Mouse (Mus musculus) gastrocnemius, postnatal 36 days (tissue): Measurements from ENCODE around the gene Gabrg3. TPM values are rescaled to one million over a fixed set of nuclear protein-coding genes. Genes with fewer than 3 reads are reported as not detected.
"Not testable (repeated sequence)": the region's sequence is repeated elsewhere in the genome, so short reads cannot be mapped to it uniquely, and the experiment has no call there.

Experiments
- DNase-seq, 2 experiments: peaks; one replicate each; pipeline ENCODE4 v3.0.0; 2022
- intact Hi-C: fragments of 180-260 bp; cut with DNase I; formaldehyde crosslinking; loops from one replicate; pipeline ENCODE4 v1.15.1; 2025
- total RNA-seq, 2 experiments: library from RNA; stranded (reverse); gene quantifications; 2 replicates each; pipeline ENCODE4 v1.2.3; 2021

Gene Gabrg3
- total RNA-seq, 2 experiments from 2014 or later = not detected

DNA sequence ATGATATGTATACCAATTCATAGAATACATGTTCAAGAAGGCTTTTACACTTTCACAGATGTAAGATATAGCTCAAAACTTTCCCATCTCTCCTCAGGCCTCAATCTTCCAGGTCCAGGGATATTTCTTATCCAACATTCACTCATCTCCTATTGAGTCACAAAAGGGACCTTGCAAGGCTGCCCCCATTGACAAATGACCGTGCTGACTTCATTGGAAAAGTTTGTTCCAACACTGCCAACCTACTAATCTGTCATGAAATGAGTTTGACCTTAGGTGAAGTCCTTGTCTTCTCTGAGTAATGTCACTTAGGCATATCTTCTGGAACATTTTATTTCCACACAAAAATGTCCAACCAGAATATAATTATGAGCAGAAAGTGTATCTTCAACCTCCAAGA is 64.9 kb downstream of the Gabrg3 start:
- no peak for DNase-seq
- intact Hi-C loops = no loop called here

DNA sequence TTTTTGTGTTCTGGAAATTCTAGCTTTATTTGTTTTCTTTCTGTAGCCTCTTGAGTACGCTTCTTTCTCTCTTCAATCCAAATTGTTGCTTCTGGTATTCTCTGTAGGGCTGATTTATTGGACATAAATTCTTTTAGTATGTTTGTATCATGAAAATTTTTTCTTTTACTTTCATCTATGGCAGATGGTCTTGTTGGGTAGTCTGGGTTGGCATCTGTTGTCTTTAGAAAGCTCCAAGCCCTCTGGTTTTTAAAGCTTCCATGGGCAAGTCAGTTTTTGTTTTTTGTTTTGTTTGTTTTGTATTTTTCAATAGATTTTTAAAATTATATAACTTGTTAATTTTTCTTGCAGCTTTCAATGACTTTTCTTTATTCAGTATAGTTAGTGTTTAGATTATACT is 72.0 kb downstream of the Gabrg3 start:
- no peak for DNase-seq
- intact Hi-C loops = no loop called here

GRCm38 (mm10) chr7:57312018-57312417 is 75.0 kb downstream of the Gabrg3 start:
- no peak for DNase-seq
- intact Hi-C loops = no loop called here

DNA sequence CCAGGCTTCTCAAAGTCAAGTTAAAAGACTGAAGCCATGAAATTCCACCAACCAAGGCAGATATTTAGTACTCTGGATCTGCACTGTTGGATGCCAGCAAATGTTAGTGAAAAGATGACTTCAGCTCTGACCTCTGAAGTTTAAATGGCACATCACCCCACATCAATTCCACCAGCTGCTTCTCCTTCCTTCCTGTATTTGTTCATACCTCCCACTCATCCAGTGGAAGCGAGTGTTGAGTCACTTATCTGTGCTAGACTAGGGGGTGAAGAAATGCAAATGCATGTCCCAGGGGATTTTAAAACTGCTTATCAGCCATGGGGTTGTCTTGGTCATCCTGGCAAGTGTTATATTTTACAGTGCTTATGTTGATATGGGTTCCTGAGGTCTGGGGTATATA is 79.7 kb downstream of the Gabrg3 start:
- intact Hi-C loops = no loop called here
- DNase-seq = no peak

GRCm38 (mm10) chr7:57296639-57297038 is 90.3 kb downstream of the Gabrg3 start:
- DNase-seq = no peak
- intact Hi-C loops = no loop called here

- DNase-seq = no peak
These were observed 92.9 kb downstream of the Gabrg3 start for GRCm38 (mm10) chr7:57294127-57294526.

DNA sequence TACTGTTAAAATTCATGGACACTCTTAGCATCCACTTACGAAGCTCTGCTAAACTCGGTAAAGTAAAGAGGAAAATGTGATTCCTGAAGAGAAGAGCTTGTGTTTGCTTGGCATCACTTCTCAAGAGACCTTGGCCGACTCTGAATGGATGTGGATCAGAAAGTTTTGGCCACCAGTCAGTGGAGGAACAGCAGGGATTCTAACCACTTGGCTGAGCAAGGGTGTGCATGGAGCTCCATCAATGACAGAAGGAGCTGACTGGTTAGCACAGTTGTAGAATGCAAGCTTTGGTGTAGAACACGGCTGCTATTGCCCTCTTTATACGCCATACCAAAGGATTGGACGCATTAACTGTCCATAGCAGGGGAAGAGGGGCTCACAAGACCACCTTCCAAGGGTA is 93.4 kb downstream of the Gabrg3 start:
- no peak for DNase-seq
- intact Hi-C loops = no loop called here

More at GRCm38 (mm10) chr7:57294127-57294526, 92.9 kb downstream of the Gabrg3 start:
- intact Hi-C loops = no loop called here

DNA sequence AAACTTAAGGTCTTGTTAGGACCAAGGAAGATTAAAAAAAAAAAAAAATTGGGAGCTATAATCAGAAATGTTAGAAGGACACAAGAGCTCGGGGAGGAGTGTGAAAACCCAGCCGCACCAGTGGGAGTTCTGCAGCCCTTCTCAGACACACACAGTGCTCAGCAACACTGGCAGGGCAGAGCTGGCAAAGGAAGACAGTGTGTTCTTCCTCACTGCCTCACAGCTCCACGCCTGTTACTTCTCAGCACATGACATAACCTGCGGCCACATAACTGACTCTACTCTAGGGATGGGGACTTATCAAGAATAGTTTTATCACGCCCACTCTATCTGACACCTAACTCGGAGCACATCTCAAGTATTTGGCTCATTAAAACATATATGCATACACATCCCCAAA is 103.8 kb downstream of the Gabrg3 start:
- no peak for DNase-seq
- intact Hi-C loops = no loop called here

GRCm38 (mm10) chr7:57278841-57279240 is 108.1 kb downstream of the Gabrg3 start:
- intact Hi-C loops = loop anchor here (10.0 kb wide), 1 partner anchor 56 kb away; no protein-coding TSS in a partner anchor
- DNase-seq = no peak

DNA sequence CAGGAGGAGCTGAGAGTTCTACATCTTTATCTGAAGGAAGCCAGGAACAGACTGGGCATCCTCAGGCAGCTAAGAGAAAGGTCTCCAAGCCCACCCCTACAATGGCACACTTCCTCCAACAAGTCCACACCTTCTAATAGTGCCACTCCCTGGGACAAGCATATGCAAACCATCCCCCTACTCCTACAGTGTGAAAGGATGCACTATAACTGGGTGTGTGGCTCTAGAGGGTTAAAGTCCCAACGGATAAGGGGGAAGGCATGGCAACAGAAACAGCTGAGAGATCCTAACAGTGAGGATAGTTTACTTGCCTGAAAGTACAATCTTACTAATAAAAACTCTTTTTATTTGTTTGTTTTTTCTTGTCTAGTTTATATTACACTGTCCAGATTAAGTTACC is 126.8 kb downstream of the Gabrg3 start:
- no peak for DNase-seq

DNA sequence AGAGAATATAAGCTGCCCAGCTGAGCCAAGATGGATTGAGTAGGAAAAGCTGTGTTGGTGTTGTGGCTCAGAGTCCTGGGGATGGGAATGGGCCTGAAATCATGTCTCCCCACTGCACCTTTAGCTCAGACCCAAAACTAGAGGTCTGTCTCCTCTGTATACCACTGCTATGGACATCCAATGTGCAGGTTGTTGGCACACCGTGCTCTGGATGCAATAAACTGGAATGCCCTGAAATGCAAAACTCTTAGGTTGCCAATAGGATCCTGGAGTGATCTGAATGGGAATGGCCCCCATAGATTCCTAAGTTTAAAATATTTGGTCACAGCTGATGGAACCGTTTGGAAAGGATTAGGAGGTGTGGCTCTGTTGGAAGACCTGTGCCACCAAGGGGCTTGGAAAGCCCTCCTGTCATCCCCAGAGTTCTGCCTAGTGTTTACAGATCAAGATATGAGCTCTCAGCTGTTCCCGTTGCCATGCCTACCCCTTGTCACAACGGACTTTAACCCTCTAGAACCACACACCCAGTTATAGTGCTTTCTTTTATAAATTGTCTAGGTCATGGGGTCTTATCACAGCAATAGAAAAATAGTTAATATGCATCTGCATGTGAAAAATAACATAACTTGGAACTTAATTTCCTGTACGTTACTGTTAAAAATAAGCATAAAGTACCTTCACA is 128.0 kb downstream of the Gabrg3 start:
- DNase-seq = no peak
- intact Hi-C loops = no loop called here

More for the DNA sequence above, 126.8 kb downstream of the Gabrg3 start:
- intact Hi-C loops = no loop called here

DNA sequence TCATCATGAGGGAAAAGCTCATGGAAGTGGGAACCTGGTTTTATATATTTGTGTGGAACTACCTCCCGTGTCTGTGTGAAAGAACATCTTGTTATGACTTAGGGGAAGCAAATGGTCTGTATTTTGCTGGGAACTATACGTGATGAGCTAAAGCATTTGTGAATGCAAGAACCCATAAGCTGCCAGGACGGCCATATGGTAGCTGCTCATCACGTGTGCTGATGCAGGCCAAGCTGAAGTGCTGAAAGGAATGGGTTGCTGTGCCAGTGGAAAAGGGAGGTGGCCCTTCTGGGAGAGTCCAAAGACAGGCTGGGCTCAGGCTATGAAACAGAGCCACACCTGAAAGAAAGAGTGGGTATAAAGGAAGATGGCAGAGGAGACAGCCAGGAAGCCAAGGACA is 143.0 kb downstream of the Gabrg3 start:
- DNase-seq = no peak
- intact Hi-C loops = no loop called here

- intact Hi-C loops = no loop called here
- DNase-seq = no peak
These were observed 172.9 kb downstream of the Gabrg3 start for GRCm38 (mm10) chr7:57214119-57214518.

GRCm38 (mm10) chr7:57186015-57186414 is 201.0 kb downstream of the Gabrg3 start:
- intact Hi-C loops = no loop called here
- no peak for DNase-seq

DNA sequence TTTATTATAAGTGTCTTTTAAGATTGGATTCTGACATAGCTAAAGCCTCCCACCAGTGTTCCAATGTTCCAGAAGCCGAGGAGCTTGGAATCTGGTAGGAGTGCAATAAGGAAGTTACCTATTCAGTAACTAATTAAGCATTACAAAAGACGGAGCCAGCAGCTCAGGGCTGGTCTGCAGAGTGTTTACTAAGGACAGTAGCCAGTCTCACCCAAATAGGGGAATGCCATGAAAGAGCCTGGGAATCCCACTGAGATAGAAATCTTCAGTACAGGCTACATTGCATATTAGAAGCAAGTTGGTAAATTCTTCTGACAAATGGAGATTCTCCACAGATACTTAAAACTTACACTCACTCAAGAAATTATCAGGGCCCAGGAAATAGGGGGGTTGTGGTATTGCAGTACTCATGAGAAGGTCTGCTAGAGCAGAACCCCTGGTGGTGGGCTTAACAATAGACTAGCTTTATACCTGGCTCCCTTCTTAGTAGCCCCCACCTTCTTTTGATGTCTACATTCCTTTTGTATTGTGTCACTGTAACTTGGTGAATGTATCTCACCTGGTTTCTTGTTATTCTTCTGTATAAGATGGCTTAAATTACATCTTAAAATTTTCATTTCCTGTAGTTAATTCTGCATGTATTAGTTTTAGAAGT is 211.0 kb downstream of the Gabrg3 start:
- intact Hi-C loops, DNase-seq: not testable (repeated sequence)

DNA sequence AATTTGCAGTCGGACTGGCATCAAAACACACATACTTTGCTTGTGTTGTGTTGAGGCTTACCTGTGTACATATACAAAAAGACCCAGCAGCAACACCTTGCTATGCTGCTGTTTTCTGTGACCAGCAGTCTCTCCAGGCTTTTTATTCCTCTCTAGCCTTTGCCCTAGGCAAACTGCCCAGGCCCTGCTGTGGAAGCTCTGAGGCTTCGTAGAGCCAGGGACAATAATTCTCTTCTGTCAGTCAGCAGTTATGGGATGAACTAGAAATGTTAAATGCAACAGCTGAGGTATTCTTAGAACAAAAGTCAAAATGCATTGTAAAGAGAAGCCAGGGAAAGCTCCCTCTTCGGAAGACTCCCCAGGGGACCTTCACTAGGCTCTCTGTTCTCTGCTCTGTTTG is 220.1 kb downstream of the Gabrg3 start:
- no peak for DNase-seq
- intact Hi-C loops = no loop called here

DNA sequence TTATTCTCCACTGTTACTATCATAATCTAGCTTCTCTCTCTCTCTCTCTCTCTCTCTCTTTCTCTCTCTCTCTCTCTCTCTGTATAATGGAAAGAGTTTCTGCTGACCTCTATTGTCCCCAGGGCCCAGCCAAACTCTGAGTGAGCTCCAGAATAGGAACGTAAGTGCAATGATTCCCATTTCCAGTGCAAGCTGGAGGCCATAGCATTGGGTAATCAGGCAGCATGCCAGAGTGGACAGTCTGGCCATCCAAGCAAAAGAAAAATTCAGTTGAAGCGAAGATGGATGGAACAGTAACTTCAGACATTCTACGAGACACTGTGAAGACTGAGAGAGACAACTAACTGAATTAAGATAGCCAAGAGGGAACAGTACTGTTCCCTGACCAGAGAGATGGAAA is 228.8 kb downstream of the Gabrg3 start:
- intact Hi-C loops = no loop called here

GRCm38 (mm10) chr7:57153743-57154142 is 233.2 kb downstream of the Gabrg3 start:
- intact Hi-C loops = no loop called here
- DNase-seq = no peak

More for the DNA sequence above, 228.8 kb downstream of the Gabrg3 start:
- peak in 1 of 2 experiments; percentile 7 for DNase-seq

DNA sequence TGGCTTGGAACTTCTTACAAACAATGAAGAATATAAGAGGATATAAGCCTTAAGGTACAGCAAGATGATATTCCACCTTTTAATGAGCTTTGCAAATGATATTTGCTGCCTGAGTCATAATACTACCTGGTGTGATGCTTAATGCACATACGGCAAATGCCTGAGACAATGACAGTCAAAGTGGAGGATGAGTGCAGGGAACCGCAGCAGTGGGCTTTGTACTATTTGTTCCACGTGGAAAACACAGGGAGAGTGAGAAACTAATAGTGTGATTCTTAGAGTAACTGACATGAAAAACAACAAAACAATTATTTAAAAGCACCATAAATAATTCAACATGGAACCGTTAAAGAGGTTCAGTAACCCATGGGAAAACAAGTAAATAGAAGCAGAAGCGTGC is 236.2 kb downstream of the Gabrg3 start:
- intact Hi-C loops = no loop called here

GRCm38 (mm10) chr7:57138072-57138704 is 248.8 kb downstream of the Gabrg3 start:
- intact Hi-C loops = no loop called here

More for the DNA sequence above, 236.2 kb downstream of the Gabrg3 start:
- no peak for DNase-seq

DNA sequence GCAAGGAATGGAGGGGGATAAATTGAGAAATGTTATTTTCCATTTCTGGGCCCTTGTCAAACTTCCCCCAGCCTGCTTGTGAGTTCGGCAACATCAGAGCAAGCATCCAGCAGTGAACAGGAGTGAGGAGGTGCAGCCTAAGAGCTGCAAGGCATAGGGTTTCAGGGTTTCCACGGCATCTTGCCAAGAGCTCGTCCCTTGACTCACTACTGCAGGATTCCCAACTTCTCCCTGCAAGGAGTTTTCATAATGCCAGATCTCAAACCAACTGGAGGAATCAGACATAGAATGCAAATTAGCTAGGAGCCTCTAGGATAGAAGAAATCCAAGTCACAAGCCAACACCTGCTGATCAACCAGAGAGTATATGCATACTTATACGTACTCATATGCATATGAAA is 254.0 kb downstream of the Gabrg3 start:
- intact Hi-C loops = no loop called here
- no peak for DNase-seq

More at GRCm38 (mm10) chr7:57138072-57138704, 248.8 kb downstream of the Gabrg3 start:
- no peak for DNase-seq

GRCm38 (mm10) chr7:57132471-57132870 is 254.5 kb downstream of the Gabrg3 start:
- intact Hi-C loops = no loop called here
- DNase-seq = no peak
